ENCODE assay signal across 23 mouse cellular contexts in the genomic region with DNA sequence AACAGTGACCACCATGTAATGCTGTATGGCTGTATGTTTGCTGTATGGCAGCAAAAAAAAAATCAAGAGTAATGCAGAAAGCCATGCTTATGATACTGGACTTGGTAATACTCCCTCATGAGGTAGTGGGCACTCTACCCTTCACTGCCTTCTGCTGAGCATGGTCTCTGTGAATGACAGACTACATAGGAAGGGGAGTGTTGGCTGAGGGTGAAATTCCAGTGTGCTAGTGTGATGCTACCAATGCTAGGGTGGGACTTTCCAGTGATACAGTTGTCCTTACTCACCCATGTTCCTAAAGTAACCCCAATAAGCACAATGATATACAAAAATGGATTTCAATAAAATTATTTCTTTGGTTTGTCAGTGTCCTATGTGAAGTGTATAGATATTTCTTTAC. TPM values are rescaled to one million over a fixed set of nuclear protein-coding genes. Genes with fewer than 3 reads are reported as not detected.
DNase-seq lines count a peak whose midpoint lies in the region; ATAC-seq lines count a peak whose summit lies in the region.
"Had no signal": no experiment of that assay in that cellular context is flagged by ENCODE, and none has a peak within 500 bp of the region (broad histone marks: within the 10 kb centered on the region; RNA-seq: fewer than 3 reads in every experiment).

No protein-coding gene starts in this region.

- peak; percentile 42 to 71 for DNase-seq in natural killer cell, adult 2 months (ENCODE audit: low spot score in 2 of 2)
- no peak for DNase-seq in embryo, embryonic 10 days (ENCODE audit: low spot score)
- DNase-seq in left cerebral cortex, adult 11 months (ENCODE audit: low spot score), result no peak
- DNase-seq: adrenal gland, adult 2 months; adrenal gland, adult 8-10 months; adrenal gland, postnatal 10 days; adrenal gland, postnatal 14 days; adrenal gland, postnatal 25 days; adrenal gland, postnatal 36 days; B cell, adult 2 months; cerebellum, adult 11 months; cerebellum, adult 11-12 months; cerebellum, adult 18-20 months had no signal

- 0 out of 2 replicates have a peak, but pooled peaks have one; percentile 50 for ATAC-seq in monocyte, adult 5-6 weeks (replicated peaks; ENCODE audit: insufficient number of reproducible peaks, low FRiP score, low TSS enrichment, poor library complexity, severe bottlenecking)
- ATAC-seq: activated CD4-positive, CD25-positive, alpha-beta regulatory T cell, adult 4 months; CD4-positive, CD25-positive, alpha-beta regulatory T cell, adult 4 months; Patski had no signal

RNA-seq across cellular contexts. Expression of a gene that starts 3.9 kb away (rescaled TPM):
- 97.7 to 348 TPM (median 123 TPM) in 3 replicates for total RNA-seq in monocyte, adult 5-6 weeks (2017)
- total RNA-seq: adrenal gland, postnatal 10 days; adrenal gland, postnatal 14 days; adrenal gland, postnatal 25 days; adrenal gland, postnatal 36 days; adrenal gland, postnatal 4 days; CH12.LX; ES-E14; MEL had no signal

RNA-seq across cellular contexts. Expression of a gene that starts 19.5 kb away (rescaled TPM):
- 2.2 to 10.4 TPM (median 6.7 TPM) in 3 replicates for total RNA-seq in monocyte, adult 5-6 weeks (2017)
- total RNA-seq: adrenal gland, adult 18-20 months; adrenal gland, adult 2 months; adrenal gland, adult 8-10 months; adrenal gland, postnatal 14 days; adrenal gland, postnatal 25 days; adrenal gland, postnatal 36 days; adrenal gland, postnatal 4 days; CH12.LX; ES-E14; G1E; MEL had no signal

RNA-seq across cellular contexts. Expression of a gene that starts 47.7 kb away (rescaled TPM):
- not detected in 3 replicates for total RNA-seq in monocyte, adult 5-6 weeks (2017)
- total RNA-seq: adrenal gland, adult 18-20 months; adrenal gland, adult 2 months; adrenal gland, adult 8-10 months; adrenal gland, postnatal 10 days; adrenal gland, postnatal 14 days; adrenal gland, postnatal 25 days; adrenal gland, postnatal 36 days; adrenal gland, postnatal 4 days; CH12.LX; ES-E14; G1E; MEL had no signal

RNA-seq across cellular contexts. Expression of a gene that starts 57.6 kb away (rescaled TPM):
- total RNA-seq in monocyte, adult 5-6 weeks (2017), result 135 to 407 TPM (median 135 TPM) in 3 replicates
- total RNA-seq: adrenal gland, adult 2 months; adrenal gland, postnatal 14 days; adrenal gland, postnatal 25 days; adrenal gland, postnatal 36 days; CH12.LX; ES-E14; G1E; MEL had no signal

Comparison
In these comparisons a context has a peak if more than half of its experiments do, and no peak if none do; other contexts are left out.
1. DNase-seq: peak in natural killer cell, adult 2 months (2 of 2); none in embryo, embryonic 10 days (single experiment) and left cerebral cortex, adult 11 months (single experiment).